Mouse (Mus musculus) midbrain, embryonic 12.5 days (tissue): Measurements from ENCODE around the gene Vav2. TPM values are rescaled to one million over a fixed set of nuclear protein-coding genes. Genes with fewer than 3 reads are reported as not detected.

Source experiments
- ATAC-seq: fragments of 200-750 bp; cut with Nextera tagmentation; 2 replicates; pipeline ENCODE4 v1.8.0; 2017; ENCODE audit warnings: low read depth, moderate TSS enrichment, moderate library complexity; ENCODE audit not compliant: low FRiP score
- H3K27ac ChIP-seq: fragments of 300-500 bp; sonication (generic); replicated peaks from 2 replicates; pipeline ENCODE4 v1.5.1; 2016; ENCODE audit warnings: mild to moderate bottlenecking
- H3K27me3 ChIP-seq: fragments of 300-500 bp; sonication (generic); 2 replicates; pipeline ENCODE4 v1.6.1; 2016; ENCODE audit warnings: mild to moderate bottlenecking
- H3K36me3 ChIP-seq: fragments of 300-500 bp; sonication (generic); 2 replicates; pipeline ENCODE4 v1.6.1; 2016
- H3K4me1 ChIP-seq: fragments of 300-500 bp; sonication (generic); 2 replicates; pipeline ENCODE4 v1.6.1; 2016
- H3K4me2 ChIP-seq: fragments of 300-500 bp; sonication (generic); replicated peaks from 2 replicates; pipeline ENCODE4 v1.6.1; 2016; ENCODE audit warnings: mild to moderate bottlenecking, moderate library complexity
- H3K4me3 ChIP-seq: fragments of 300-500 bp; sonication (generic); 2 replicates; pipeline ENCODE4 v1.5.1; 2016; ENCODE audit warnings: mild to moderate bottlenecking
- H3K9ac ChIP-seq: fragments of 300-500 bp; sonication (generic); replicated peaks from 2 replicates; pipeline ENCODE4 v1.6.1; 2016; ENCODE audit warnings: mild to moderate bottlenecking, moderate library complexity
- H3K9me3 ChIP-seq: fragments of 300-500 bp; sonication (generic); 2 replicates; pipeline ENCODE4 v1.6.1; 2016; ENCODE audit warnings: mild to moderate bottlenecking
- WGBS: fragments of 180-500 bp; shearing (Covaris S2); methylation state at CpG from one replicate; pipeline ENCODE4 v1.1.7; 2016; 5-methylcytosine and 5-hydroxymethylcytosine counted together
- polyA plus RNA-seq: library from polyadenylated mRNA; unstranded; fragments of >200 nt; fragmentation: Nextera tagmentation; extraction: Ambion mirVana; gene quantifications from 2 replicates; pipeline ENCODE4 v1.2.1, GENCODE M21; 2016

Gene Vav2
- polyA plus RNA-seq, 1 experiment from 2014 or later, result 24.1 TPM

DNA sequence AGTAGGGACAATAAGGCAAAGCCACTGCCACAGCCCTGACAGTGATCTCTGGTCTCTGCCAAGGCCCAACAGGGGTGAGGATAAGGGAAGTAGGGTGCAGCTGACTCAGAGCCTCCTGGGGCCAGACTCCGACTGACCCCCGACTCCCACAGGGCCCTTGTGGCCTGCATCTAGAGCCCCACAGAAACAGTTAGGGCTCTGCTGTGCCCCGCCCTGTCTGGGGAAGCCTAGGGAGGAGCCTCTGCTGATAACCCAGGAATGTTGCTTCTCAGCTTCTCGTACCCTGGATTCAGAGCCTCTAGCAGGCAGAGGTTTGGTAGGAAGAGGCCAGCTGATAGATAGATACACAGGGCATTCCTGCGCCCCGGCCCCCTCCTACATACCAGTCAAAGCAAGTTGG lies 99.8 kb downstream of the Vav2 start:
- no peak overlapping the region for H3K9ac ChIP-seq
- WGBS, result 70% methylated on average over 6 of the region's 6 CpGs
- H3K4me2 ChIP-seq, result no peak overlapping the region
- peaks cover 56% of the 10 kb centered on the region for H3K4me1 ChIP-seq
- ATAC-seq, result no peak
- no peak overlapping the region for H3K27ac ChIP-seq
- no peaks in the 10 kb centered on the region for H3K36me3 ChIP-seq
- H3K27me3 ChIP-seq, result no peaks in the 10 kb centered on the region
- H3K9me3 ChIP-seq, result no peaks in the 10 kb centered on the region
- no peak overlapping the region for H3K4me3 ChIP-seq

DNA sequence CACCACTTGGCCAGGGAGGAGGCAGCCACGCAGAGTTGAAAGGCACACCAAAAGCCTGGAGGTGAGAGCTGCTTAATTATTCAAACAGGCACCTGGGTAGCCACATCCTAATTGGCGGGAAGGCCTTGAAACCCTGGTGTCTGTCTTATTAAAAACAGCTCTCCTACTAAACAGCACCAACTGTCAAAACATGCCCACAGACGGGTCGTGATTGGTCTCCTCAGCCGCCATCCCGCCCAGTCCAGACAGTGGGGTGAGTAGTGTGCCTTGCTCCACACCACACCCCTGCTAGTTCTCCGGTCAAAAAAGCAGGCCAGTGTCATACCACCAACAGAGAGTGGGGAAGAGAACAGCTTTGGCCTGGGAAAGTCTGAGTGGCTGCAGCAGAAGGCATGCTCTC lies 100.5 kb downstream of the Vav2 start:
- no peaks in the 10 kb centered on the region for H3K27me3 ChIP-seq
- peaks cover 62% of the 10 kb centered on the region for H3K4me1 ChIP-seq
- H3K4me2 ChIP-seq, result no peak overlapping the region
- 65% methylated on average over 7 of the region's 7 CpGs for WGBS
- H3K9me3 ChIP-seq, result no peaks in the 10 kb centered on the region
- ATAC-seq, result no peak
- H3K9ac ChIP-seq, result no peak overlapping the region
- no peak overlapping the region for H3K4me3 ChIP-seq
- H3K27ac ChIP-seq, result peak overlapping the region; percentile 49; the same call in 1 of the 2 replicates
- no peaks in the 10 kb centered on the region for H3K36me3 ChIP-seq

DNA sequence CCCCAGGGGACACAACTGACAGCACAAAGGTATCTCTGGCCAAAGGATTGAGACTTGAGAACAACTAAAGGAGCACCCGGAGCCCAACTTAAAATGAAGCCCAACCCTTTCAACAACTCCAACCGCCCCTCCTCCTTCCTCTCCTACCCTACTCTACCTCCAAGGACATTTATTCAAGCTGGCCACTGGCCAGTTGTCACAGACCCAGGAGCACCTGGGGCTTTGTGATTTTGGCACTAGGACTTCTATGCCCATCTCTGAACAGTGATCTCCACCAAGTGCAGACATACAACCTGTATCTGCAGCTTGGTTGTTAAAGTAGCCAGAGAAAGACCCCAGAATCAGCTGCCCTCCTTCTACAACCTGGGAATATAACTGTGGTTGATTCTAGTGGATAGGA lies 102.1 kb downstream of the Vav2 start:
- whole genome bisulfite sequencing, result 16% methylated on average over 2 of the region's 2 CpGs
- Histone ChIP-seq H3K27me3 (no peaks in the 10 kb centered on the region), H3K9ac (no peak overlapping the region), H3K27ac (no peak overlapping the region), H3K36me3 (no peaks in the 10 kb centered on the region), H3K9me3 (no peaks in the 10 kb centered on the region), H3K4me2 (no peak overlapping the region), H3K4me3 (no peak overlapping the region), H3K4me1 (peaks cover 66% of the 10 kb centered on the region)
- ATAC-seq, result no peak

DNA sequence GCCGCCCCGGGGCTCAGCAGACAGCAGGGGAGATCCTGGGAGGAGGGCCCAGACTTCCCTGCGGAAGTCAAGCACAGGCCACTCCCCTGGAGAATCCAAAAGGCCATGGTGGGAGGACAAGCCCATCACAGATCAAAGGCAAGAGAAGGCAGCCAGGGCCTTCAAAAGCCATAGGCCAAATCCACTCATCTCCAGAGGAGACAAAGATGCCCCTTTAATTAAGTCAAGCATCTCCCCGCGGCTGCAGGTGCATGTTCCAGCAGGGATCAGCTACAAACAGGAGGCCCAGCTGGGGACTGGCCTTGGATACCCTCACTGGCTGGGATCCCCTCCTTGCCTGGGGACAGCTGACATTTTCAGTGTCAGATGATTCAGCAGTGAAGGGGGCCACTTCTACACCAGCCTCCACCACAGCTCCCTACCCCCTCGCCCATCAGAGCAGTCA lies 105.4 kb downstream of the Vav2 start:
- no peaks in the 10 kb centered on the region for H3K36me3 ChIP-seq
- 7% methylated on average over 6 of the region's 6 CpGs for WGBS
- H3K4me3 ChIP-seq, result no peak overlapping the region
- H3K9me3 ChIP-seq, result no peaks in the 10 kb centered on the region
- no peaks in the 10 kb centered on the region for H3K27me3 ChIP-seq
- ATAC-seq, result peak; percentile 70
- H3K4me2 ChIP-seq, result no peak overlapping the region
- peaks cover 66% of the 10 kb centered on the region for H3K4me1 ChIP-seq
- H3K27ac ChIP-seq, result peak overlapping the region; percentile 70
- H3K9ac ChIP-seq, result no peak overlapping the region

DNA sequence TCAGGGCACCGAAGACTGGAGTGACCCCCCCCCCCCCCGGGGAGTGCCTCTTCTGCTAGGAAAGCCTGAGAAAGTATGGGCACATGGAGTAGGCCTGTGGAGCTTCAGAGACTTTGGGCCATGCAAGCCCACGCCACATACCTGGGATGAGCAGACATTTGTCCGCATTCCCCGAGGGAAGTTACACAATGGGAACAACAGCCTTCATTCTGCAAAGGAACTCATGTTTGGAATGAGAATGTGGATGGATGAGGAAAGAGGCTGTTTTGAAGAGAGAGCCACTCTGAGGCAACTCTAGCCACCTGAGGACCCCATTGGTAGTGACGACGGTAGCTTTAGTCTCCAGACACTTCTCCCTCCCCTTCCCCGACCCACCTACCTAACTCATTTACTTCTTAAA lies 106.0 kb downstream of the Vav2 start:
- no peaks in the 10 kb centered on the region for H3K36me3 ChIP-seq
- H3K9me3 ChIP-seq, result no peaks in the 10 kb centered on the region
- no peak for ATAC-seq
- H3K27ac ChIP-seq, result peak overlapping the region; percentile 70
- H3K4me1 ChIP-seq, result peaks cover 64% of the 10 kb centered on the region
- no peak overlapping the region for H3K4me3 ChIP-seq
- no peak overlapping the region for H3K4me2 ChIP-seq
- H3K9ac ChIP-seq, result no peak overlapping the region
- WGBS, result 50% methylated on average over 8 of the region's 8 CpGs
- no peaks in the 10 kb centered on the region for H3K27me3 ChIP-seq

DNA sequence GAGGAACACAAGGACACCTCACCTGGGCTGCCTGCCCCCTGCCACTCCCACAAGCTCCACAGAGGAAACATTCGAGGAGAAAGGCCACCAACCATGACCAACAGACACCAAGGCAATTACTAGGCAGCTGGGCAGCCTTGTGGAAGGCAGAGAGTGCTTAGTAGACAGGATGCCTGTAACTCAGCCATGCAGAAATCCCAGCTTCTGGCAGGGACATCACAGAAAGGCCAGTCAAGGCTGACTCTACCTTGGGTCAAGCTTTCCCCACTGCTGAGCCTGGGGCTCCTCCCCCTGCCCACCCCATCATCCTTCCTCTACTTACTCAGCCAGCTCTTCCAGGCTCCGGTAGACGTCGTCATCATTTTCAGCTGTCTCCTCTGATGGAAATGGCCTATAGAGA lies 108.2 kb downstream of the Vav2 start:
- Histone ChIP-seq H3K4me3 (no peak overlapping the region), H3K27me3 (no peaks in the 10 kb centered on the region), H3K4me2 (no peak overlapping the region), H3K36me3 (no peaks in the 10 kb centered on the region), H3K9me3 (no peaks in the 10 kb centered on the region), H3K27ac (no peak overlapping the region), H3K4me1 (peaks cover 61% of the 10 kb centered on the region), H3K9ac (no peak overlapping the region)
- WGBS, result 42% methylated on average over 4 of the region's 4 CpGs
- ATAC-seq, result no peak

DNA sequence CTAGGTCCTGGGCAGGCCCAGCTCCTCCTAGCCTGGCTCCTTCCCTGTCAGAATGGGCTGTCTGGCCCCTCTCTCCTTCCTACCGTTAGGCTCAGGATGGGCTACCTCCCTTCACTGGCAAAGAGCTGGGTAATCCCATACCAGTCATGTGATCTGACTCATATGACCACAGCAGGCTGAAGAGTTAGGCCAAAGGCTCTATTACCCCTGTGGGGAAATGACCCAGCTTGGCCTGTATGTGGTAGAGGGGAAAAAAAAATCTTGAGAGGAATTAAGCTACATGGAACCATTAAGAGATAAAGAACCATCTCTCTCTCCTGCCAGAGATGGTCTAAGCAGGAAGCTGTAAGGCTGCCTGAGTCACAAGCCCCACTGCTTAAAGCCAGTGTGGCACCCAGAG lies 108.6 kb downstream of the Vav2 start:
- Histone ChIP-seq H3K36me3 (no peaks in the 10 kb centered on the region), H3K9me3 (no peaks in the 10 kb centered on the region), H3K4me2 (no peak overlapping the region), H3K4me1 (peaks cover 59% of the 10 kb centered on the region), H3K27me3 (no peaks in the 10 kb centered on the region), H3K9ac (no peak overlapping the region), H3K4me3 (no peak overlapping the region), H3K27ac (no peak overlapping the region)
- no peak for ATAC-seq
- WGBS, result 19% methylated on average over 1 of the region's 1 CpGs

DNA sequence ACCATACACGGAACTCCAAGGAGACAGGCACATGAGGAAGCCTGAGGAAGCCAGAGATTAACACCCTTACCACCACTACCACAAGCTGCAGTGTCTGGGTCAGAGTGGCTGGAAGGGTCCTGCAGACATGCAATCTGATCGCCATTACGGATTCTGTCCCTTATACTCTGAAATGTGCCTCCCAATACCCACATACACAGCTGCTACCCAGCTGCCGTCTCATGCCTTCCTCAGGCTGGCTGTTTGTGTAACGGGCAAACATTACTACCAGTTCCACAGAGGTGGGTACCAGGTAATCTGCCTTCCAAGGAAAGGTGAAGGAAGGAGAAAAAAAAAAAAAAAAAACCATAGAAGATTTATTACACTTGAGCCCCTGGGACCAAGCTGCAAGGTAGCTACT lies 110.7 kb downstream of the Vav2 start:
- no peak overlapping the region for H3K4me2 ChIP-seq
- H3K36me3 ChIP-seq, result no peaks in the 10 kb centered on the region
- no peaks in the 10 kb centered on the region for H3K27me3 ChIP-seq
- H3K27ac ChIP-seq, result no peak overlapping the region
- 80% methylated on average over 5 of the region's 5 CpGs for whole genome bisulfite sequencing
- no peak overlapping the region for H3K9ac ChIP-seq
- no peak for ATAC-seq
- peaks cover 53% of the 10 kb centered on the region for H3K4me1 ChIP-seq
- no peak overlapping the region for H3K4me3 ChIP-seq
- H3K9me3 ChIP-seq, result no peaks in the 10 kb centered on the region

DNA sequence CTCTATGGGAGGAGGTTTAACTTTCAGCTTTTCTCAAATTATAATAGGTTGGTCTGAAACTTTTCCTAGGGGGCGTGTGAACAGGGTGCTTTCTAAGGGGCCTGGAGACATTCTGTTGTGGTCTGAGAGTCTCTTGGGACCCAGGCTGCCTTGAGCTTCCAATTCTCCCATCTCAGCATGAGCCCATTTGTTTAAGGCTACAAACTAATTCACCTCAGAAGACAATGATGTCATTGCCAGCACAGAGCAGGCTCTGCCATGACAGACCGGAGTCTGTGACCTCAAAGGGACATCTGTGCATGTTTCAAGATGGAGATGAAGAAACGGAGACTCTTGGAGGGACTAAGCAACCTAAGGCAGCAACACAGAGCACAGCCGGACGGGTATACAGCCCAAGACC lies 112.6 kb downstream of the Vav2 start:
- no peak overlapping the region for H3K4me3 ChIP-seq
- H3K27ac ChIP-seq, result 0 out of 2 replicates have a peak overlapping the region, but pooled peaks have one; percentile 20
- H3K27me3 ChIP-seq, result no peaks in the 10 kb centered on the region
- H3K4me1 ChIP-seq, result peaks cover 41% of the 10 kb centered on the region
- no peaks in the 10 kb centered on the region for H3K36me3 ChIP-seq
- no peak overlapping the region for H3K9ac ChIP-seq
- no peak overlapping the region for H3K4me2 ChIP-seq
- 83% methylated on average over 5 of the region's 5 CpGs for WGBS
- H3K9me3 ChIP-seq, result no peaks in the 10 kb centered on the region
- ATAC-seq, result no peak

DNA sequence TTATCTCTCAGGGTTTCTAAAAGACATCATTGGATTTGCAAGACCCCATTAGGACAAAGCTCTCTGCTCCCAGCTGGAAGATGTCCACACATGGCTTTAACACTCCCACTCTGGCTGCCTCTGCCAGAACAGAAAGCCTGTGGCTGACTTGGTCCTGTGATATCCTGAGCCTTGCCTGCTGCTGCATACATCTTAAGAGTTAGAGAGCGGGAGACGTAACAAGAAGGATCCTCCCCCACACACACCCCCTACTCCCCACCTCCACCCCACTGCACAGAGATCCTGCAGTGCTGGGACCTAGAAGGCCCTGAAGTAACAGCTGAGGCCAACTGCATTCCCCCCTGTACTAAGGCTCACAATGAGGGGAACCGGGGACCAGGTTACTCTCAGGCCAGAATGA lies 114.3 kb downstream of the Vav2 start:
- Histone ChIP-seq H3K27me3 (no peaks in the 10 kb centered on the region), H3K36me3 (no peaks in the 10 kb centered on the region), H3K9me3 (no peaks in the 10 kb centered on the region), H3K4me2 (no peak overlapping the region), H3K27ac (0 out of 2 replicates have a peak overlapping the region, but pooled peaks have one; percentile 11), H3K9ac (no peak overlapping the region), H3K4me3 (no peak overlapping the region), H3K4me1 (peaks cover 32% of the 10 kb centered on the region)
- WGBS, result 69% methylated on average over 3 of the region's 3 CpGs
- ATAC-seq, result no peak

DNA sequence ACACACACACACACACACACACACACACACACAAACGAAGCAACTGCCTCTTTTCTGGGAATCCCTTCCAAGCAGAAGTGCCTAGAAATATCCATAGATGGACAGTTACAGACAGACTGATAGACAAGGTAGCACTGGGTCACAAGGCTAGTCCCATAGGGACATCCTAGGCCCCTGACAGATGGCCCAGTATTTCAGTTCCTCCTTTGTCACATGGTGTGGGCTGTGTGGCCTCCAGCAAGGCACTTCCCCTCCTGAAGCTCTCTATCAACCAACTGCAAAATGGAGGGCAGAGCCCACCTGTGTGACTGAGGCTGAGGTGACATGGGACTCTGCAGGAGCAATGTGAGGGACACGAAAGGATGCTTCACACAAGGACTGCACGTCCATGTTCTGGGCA lies 115.2 kb downstream of the Vav2 start:
- Histone ChIP-seq H3K27ac (no peak overlapping the region), H3K9me3 (no peaks in the 10 kb centered on the region), H3K4me3 (no peak overlapping the region), H3K4me1 (peaks cover 32% of the 10 kb centered on the region), H3K9ac (no peak overlapping the region), H3K4me2 (no peak overlapping the region), H3K36me3 (no peaks in the 10 kb centered on the region), H3K27me3 (no peaks in the 10 kb centered on the region)
- 93% methylated on average over 3 of the region's 3 CpGs for WGBS
- no peak for ATAC-seq

DNA sequence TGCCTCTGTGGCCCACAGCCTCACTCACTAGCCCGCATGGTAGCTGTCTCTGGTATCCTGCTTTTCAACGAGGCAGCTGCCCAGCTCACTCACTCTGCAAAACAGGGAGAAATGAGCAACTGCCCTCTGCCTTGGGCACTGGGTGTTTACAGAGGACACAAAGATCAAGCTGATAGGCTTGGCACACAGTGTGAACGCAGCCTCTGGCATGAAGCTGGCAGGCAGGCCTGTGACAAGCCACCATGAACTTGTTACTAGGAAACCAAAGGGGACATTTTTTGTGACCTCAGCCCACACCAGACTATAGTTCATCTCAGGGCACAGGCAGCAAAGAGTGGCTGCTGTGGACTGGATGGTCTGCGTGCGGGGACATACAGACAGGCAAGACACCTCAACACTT lies 115.9 kb downstream of the Vav2 start:
- no peak overlapping the region for H3K9ac ChIP-seq
- no peak overlapping the region for H3K4me3 ChIP-seq
- H3K4me2 ChIP-seq, result no peak overlapping the region
- 85% methylated on average over 5 of the region's 5 CpGs for WGBS
- H3K27me3 ChIP-seq, result no peaks in the 10 kb centered on the region
- H3K27ac ChIP-seq, result 0 out of 2 replicates have a peak overlapping the region, but pooled peaks have one; percentile 25
- no peak for ATAC-seq
- H3K9me3 ChIP-seq, result no peaks in the 10 kb centered on the region
- H3K36me3 ChIP-seq, result no peaks in the 10 kb centered on the region
- H3K4me1 ChIP-seq, result peaks cover 29% of the 10 kb centered on the region

DNA sequence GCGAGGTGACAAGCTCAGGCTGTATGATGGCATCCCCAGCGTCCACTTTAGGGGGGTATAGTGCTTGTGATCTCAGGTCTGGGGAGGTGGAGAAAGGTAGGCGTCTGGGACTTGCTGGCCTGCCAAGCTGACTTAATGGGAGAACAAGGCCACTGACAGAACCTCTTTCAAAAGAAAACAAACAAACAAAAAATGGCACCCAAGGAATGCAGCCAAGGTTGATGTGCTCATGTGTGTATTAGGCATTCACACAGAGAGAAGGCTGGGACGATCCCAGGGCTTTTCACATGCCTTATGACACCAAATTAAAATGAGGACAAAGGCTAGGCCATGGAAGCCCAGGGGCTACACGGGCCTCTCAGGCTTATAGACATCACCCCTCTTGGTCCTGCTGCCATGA lies 116.6 kb downstream of the Vav2 start:
- H3K4me2 ChIP-seq, result no peak overlapping the region
- no peaks in the 10 kb centered on the region for H3K27me3 ChIP-seq
- H3K9me3 ChIP-seq, result no peaks in the 10 kb centered on the region
- H3K4me3 ChIP-seq, result no peak overlapping the region
- no peak overlapping the region for H3K27ac ChIP-seq
- WGBS, result 84% methylated on average over 5 of the region's 5 CpGs
- peaks cover 24% of the 10 kb centered on the region for H3K4me1 ChIP-seq
- no peaks in the 10 kb centered on the region for H3K36me3 ChIP-seq
- ATAC-seq, result no peak
- H3K9ac ChIP-seq, result no peak overlapping the region
